Mouse (Mus musculus) urinary bladder, postnatal 36 days (tissue): ENCODE results near the gene Olfr1151.

Source experiments
- DNase-seq, 2 experiments: peaks; one replicate each; pipeline ENCODE4 v3.0.0; 2022; ENCODE audit warnings: low spot score in 2 of 2, mixed read lengths in 1 of 2

The Olfr1151 gene

DNA sequence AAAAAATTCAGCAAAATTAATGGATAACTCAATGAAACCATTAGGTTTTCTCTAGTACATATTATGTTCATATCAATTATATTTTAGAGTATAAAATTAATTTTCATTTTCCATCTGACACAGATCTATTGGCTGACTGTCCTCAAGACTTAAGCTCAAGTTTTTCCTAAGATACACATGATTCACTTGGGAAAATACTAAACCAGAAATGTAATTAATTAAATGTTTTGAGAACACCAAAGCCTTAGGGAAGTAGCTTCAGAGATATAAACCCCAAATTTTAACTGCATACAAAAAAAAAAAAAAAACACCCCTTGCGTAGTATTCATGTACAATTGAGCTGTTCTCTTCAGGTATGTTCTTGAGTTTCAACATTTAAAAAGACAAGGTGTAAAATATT, at the start of gene Olfr1151:
TSS of gene Olfr1151 (plus strand) at position 301 of the 400 bp plus-strand sequence.
- DNase-seq = no peak

DNA sequence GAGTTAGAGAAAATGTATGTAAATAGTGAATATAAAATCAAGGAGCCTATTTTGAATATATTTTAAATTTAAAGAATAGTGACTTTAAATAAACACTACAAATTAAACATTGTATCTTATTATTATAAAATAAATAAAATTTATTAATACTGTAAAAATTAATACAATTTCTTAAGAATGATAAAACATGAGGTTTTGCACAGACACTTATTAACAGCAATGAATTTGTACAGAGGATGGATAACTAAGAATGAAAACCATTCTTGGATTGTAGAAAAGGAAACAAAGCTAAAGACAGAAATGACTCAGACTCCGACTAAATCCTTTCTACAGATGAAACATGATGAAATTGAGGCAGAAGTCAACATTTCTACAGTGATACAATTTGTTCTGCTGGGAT, 46.1 kb upstream of the Olfr1151 start, which contains the start of gene Olfr1145:
TSS of gene Olfr1145 (plus strand) at position 301 of the 400 bp plus-strand sequence.
- DNase-seq = no peak

GRCm38 (mm10) chr2:87830233-87830632, 25.4 kb upstream of the Olfr1151 start, which contains the start of gene Olfr1148:
TSS of gene Olfr1148 (plus strand) at chr2:87830533.
- DNase-seq = no peak

DNA sequence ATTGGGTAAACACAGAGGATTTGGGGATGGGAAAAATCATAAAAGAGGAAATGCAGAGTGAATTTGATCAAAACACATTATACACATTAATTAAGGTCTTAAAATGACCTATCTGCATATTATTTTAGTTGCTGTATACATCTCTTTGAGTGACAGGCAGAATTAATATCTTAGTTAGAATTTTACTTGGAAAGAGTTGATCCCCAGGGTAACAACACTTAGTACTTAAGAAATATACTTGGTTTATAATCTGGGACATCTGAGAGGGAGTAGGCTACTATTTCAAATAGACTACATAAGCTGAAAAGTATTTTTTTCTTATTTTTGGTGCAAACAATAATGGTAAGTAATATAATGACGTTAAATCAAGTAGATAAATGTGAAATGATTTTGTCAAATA, 12.0 kb upstream of the Olfr1151 start, which contains the start of gene Olfr1150-ps1:
TSS of gene Olfr1150-ps1 (plus strand) at position 301 of the 400 bp plus-strand sequence.
- DNase-seq = no peak

DNA sequence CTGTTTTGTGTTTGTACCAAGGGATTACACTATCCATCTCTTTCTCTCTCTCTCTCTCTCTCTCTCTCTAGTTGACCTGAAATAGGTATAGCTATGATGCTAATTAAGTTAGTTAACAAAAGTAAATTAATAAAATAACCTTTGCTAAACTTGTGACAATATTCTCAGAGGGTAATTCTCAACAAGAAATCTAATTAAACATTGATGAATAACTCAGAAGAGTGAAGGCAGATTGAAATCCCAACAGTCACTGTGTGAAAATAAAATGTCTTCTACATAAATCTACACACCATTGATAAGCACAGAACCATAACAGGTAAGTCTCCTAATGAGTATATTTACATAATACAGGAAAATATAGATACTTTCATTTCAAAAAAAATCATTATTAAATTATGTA, 10.5 kb downstream of the Olfr1151 start, which contains the start of gene Olfr1152:
TSS of gene Olfr1152 (plus strand) at position 301 of the 400 bp plus-strand sequence.
- DNase-seq = no peak

- no peak for DNase-seq
Measured at GRCm38 (mm10) chr2:87894662-87895061, 39.0 kb downstream of the Olfr1151 start, which contains the start of gene Olfr1153. TSS of gene Olfr1153 (plus strand) at chr2:87894962.

GRCm38 (mm10) chr2:87905066-87905465, 49.4 kb downstream of the Olfr1151 start, which contains the start of gene Olfr1154:
TSS of gene Olfr1154 (minus strand) at chr2:87905166.
- no peak for DNase-seq
